Mouse (Mus musculus) cerebellum, adult 11 months (tissue): ENCODE measurements at regions not wholly inside any gene's neighbourhood (a gene's known extent, or its start where the extent isn't known, plus 50 kb on each side); places are given as distances from the start of the nearest gene placed in this dataset.

Experiments
- DNase-seq: peaks from one replicate; pipeline ENCODE4 v3.0.0; 2022

DNA sequence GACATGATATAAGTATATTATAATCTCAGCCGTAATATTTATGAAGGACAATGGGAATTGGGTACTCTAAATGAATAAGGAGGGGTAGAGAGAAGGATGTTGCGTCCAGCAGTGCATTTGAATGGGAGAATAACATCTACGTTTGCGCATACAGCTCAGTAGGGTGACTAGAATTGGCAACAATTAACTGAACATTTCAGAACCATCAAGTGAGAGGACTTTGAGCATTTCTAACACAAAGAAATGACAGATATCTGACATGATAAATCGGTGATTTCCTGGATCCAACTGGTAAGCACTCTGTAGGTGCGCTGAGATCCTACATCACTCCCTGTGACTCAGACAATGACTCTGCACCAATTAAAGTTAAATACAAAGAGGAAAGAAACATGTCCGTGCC lies 431.3 kb downstream of the Ipmk start:
- DNase-seq, result no peak

DNA sequence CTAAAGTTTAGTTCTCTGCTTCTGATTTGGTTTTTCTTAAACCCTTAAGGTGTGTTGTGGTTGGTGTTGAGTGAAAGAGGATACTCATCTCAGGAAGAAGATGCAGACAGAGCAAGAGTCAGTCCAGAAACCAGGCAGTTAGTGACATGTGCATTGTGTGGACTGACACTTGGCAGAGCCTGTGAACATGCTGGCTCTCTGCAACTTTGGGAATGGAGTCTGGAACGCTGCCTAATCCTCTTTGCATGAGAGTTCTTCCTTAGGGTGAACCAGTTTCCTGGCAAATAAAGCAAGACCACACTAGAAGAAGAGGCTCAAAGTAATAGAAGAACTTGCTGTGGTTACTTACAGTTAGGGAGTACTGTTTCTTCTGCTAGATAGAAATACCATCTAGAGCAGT lies 441.7 kb downstream of the Ipmk start:
- no peak for DNase-seq

DNA sequence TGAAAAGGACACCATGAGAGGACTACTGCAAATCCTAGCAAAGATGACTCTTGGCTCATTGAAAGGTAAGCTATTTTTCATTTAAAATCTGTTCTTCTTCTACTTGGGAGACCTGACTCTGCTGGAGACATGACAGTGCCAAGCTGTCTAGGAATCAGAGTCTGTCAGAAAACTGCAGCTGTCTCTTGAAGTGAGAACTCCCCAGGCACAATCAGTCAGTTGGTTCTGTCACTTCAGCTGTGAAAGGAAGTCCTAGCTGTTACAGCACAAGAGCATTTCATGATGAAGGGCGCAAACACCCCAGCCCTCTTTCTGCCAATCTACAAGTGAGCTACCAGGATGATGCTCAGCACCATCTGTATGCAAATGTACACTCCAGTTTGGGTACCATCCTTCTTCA lies 442.4 kb downstream of the Ipmk start:
- DNase-seq, result no peak

DNA sequence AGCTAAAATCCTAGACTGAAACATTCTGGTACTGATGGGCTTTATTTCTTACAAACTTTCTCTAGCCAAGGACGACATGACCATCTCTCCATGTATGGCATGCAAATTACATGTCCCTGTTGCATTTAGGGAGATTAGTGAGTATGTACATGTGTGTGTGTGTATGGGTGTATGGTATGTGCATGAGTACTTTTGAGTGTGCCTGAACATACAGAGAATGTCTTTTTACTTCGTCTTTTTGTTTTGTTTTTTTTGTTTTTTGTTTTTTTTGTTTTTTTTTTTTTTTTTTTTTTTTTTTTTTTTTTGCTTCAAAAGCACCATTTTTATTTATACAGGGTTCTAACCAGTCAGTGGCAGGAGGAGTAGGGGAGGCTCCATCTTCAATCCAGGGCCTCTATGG lies 451.1 kb downstream of the Ipmk start:
- no peak for DNase-seq

DNA sequence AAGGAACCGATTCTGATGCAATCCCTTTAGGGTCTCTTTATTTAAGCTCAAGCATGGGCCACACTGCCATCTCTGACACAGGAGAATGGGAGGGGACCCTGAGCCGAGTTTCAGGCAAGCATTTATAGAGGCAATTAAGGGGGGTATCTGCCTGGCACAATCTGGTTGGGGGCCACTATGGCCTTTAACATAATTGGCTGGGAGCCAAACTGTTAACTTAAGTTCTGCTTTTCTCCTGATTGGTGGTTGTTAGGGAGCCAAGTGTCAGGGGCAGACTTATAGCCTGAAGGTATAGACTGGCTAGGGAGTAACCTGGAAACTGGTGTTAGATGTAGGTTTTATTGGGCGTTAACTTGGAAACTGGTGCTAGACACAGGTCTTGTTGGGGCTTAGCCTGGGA lies 454.9 kb downstream of the Ipmk start:
- DNase-seq, result no peak

DNA sequence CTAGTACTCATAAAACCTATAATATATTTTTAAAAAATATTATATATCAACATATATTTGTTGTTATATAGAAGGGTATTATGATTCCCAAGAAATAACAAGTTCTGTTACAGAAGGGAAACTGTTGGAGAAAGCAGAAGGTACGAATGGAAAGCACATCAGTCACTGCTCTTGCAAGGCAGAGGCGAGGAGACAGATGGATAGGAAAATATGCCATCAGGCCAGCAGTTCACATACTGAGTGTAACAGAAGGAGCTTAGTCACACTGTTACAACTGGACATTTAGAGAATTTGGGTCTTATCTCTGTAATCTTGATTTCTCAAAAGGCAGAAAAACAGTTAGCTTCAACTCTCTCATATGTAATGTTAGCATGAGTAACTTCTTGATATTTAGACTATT lies 485.1 kb downstream of the Ipmk start:
- no peak for DNase-seq

DNA sequence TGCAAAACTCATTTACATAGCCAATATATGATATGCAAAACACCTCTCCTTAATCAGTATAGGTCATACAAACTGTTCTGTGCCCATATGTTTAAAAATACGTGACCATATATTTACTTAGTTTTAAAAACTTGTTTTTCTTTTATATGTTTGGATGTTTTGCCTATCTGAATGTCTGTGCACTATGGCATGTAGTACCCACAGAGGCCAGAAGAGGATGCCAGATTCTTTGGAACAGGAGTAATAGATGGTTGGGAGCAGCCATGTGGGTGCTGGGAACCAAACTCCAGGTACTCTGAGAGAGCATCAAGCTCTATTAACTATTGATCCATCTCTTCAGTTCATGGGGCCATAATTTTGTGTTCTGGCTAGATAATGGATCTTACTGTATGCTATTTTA lies 487.5 kb downstream of the Ipmk start:
- DNase-seq, result no peak

DNA sequence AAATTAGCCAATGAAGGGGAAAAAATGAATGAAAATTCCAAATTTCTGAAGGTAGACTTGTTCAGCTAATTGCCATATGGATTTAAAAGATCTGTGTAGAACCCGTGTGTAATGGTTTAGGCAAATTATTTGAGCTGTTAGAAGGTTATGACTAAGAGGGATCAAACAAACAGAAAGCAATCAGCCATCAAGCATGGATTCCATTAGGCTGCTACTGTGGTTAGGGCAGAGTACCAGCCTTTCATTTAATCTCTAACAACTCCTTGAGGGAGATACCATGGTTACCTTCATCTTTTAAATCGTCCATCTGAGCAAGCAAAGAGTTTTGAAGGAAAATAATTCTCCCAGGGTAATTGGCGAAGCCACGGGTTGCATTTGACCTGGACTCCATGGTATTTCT lies 509.5 kb downstream of the Ipmk start:
- no peak for DNase-seq

DNA sequence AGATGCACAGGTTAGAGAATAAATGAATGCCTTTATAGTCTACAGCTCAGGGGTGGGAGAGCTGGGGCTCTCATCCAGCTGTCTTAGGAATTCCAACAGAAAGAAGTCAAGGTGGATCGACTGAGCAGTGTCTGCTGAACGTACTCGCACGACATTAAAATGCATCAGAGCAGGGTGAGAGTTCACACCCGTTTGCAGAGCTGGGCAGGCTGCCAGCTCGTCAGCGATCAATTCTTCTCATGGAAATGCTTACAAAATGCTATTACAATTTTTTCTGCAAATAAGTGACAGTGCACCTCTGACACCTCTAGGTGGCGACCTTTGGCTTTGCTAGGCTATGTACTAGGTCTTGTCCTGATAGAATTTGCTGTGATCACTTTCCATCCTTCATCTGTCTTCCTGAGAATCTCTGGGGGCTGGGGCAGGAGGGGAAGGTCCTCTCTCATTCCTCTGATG lies 510.0 kb downstream of the Ipmk start:
- peak; percentile 13 for DNase-seq

DNA sequence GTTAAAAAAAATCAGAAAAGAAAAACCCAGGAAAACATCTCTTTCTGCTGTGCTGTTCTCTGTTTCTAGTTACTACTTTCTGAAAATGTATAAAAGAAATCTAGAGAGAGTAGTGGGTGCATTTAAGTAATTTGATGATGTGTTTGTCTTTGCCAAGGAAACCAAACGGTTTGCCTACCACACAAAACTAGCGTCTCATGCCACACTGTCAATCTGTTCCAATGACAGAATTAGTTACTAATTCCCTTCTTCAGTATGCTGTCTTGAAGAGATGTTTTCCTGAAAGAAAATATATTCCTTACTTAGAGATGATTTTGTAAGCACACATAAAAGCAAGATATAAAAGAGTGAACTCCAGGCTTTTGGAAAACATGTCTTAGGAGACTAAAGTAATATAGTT lies 546.2 kb downstream of the Ipmk start:
- no peak for DNase-seq

DNA sequence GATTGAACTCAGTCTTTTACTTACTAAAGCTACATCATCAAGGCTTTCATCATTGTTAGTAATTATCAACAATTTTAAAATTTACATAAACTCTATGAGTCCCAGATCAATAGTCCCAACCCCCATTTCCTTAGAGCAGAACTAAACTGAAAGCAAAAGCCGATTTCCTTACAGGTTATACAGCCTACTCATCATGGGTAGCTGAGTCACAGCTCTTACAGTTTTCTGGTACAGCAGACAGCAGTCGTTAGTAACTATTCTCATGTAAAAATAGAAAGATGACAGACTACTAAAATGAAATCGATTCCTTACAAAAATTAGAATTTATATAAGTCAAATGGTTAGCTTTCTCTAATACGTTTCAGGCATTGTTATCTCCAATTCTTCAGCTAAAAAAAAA lies 557.5 kb downstream of the Ipmk start:
- no peak for DNase-seq
